8 mouse cellular contexts compared by ENCODE assay signal in genomic region chr8:121083093-121083935, GRCm38 (mm10). TPM values are rescaled to one million over a fixed set of nuclear protein-coding genes. Genes with fewer than 3 reads are reported as not detected.
DNase-seq lines count a peak whose midpoint lies in the region; ATAC-seq and TF ChIP-seq lines count a peak whose summit lies in the region.

No protein-coding gene starts in this region.

- DNase-seq in adrenal gland, postnatal 4 days (ENCODE audit: low spot score in 2 of 2): peak; percentile 27 to 39
- DNase-seq in gastrocnemius, adult 8-10 months (ENCODE audit: low spot score in 2 of 2): peak; percentile 25 to 30
- no peak for DNase-seq in liver, embryonic 14.5 days (ENCODE audit: low read depth in 3 of 3, low spot score in 3 of 3)
- no peak for DNase-seq in right cerebral cortex, adult 2 months (ENCODE audit: low spot score in 2 of 2)
- no peak for DNase-seq in layer of hippocampus, adult 9-11 months

- no peaks in the 10 kb centered on the region for H3K9me3 ChIP-seq in E14TG2a.4 (ENCODE audit: low read length)
- no peaks in the 10 kb centered on the region for H3K9me3 ChIP-seq in hindbrain, embryonic 16.5 days (ENCODE audit: control insufficient read depth, low read length)
- no peaks in the 10 kb centered on the region for H3K9me3 ChIP-seq in liver, embryonic 14.5 days (ENCODE audit: control insufficient read depth, low read length)
- H3K9me3 ChIP-seq in neural tube, embryonic 15.5 days (replicated peaks): no peaks in the 10 kb centered on the region

- H3K4me2 ChIP-seq in hindbrain, embryonic 16.5 days (ENCODE audit: low read length): peak overlapping the region; percentile 72
- H3K4me2 ChIP-seq in liver, embryonic 14.5 days (ENCODE audit: low read depth): peak overlapping the region; percentile 51
- H3K4me2 ChIP-seq in neural tube, embryonic 15.5 days: peak overlapping the region; percentile 67

- H3K36me3 ChIP-seq in E14TG2a.4 (ENCODE audit: insufficient read depth, low read length): no peaks in the 10 kb centered on the region
- no peaks in the 10 kb centered on the region for H3K36me3 ChIP-seq in hindbrain, embryonic 16.5 days (ENCODE audit: control insufficient read depth, insufficient read depth, low read length)
- no peaks in the 10 kb centered on the region for H3K36me3 ChIP-seq in liver, embryonic 14.5 days (replicated peaks; ENCODE audit: control insufficient read depth, insufficient read depth, low read depth)
- H3K36me3 ChIP-seq in neural tube, embryonic 15.5 days: no peaks in the 10 kb centered on the region

- ATAC-seq in hindbrain, embryonic 16.5 days: no peak
- ATAC-seq in liver, embryonic 14.5 days (ENCODE audit: insufficient read depth): peak; percentile 45; the same call in 1 of the 2 replicates
- no peak for ATAC-seq in neural tube, embryonic 15.5 days (ENCODE audit: low FRiP score)

- H3K4me3 ChIP-seq in E14TG2a.4 (replicated peaks; ENCODE audit: low read length): peak overlapping the region; percentile 78
- peak overlapping the region; percentile 38 for H3K4me3 ChIP-seq in hindbrain, embryonic 16.5 days (ENCODE audit: low read length)
- peak overlapping the region; percentile 33 to 34 for H3K4me3 ChIP-seq in liver, embryonic 14.5 days (ENCODE audit: insufficient read depth in 1 of 2, low read depth in 2 of 2, low read length in 2 of 2)
- peak overlapping the region; percentile 37 for H3K4me3 ChIP-seq in neural tube, embryonic 15.5 days (replicated peaks)

- H3K27me3 ChIP-seq in E14TG2a.4 (ENCODE audit: insufficient read depth, low read length): peaks cover 94% of the 10 kb centered on the region
- peaks cover 87% of the 10 kb centered on the region for H3K27me3 ChIP-seq in hindbrain, embryonic 16.5 days (replicated peaks; ENCODE audit: control insufficient read depth, insufficient read depth, low read length)
- peaks cover 99% of the 10 kb centered on the region for H3K27me3 ChIP-seq in liver, embryonic 14.5 days (ENCODE audit: control insufficient read depth, insufficient read depth, low read length)
- H3K27me3 ChIP-seq in neural tube, embryonic 15.5 days (replicated peaks): peaks cover 97% of the 10 kb centered on the region

- peaks cover 36% of the 10 kb centered on the region for H3K4me1 ChIP-seq in E14TG2a.4 (replicated peaks; ENCODE audit: low read depth, low read length)
- peaks cover 22% of the 10 kb centered on the region for H3K4me1 ChIP-seq in hindbrain, embryonic 16.5 days (ENCODE audit: control insufficient read depth, insufficient read depth, low read depth, low read length)
- H3K4me1 ChIP-seq in liver, embryonic 14.5 days (replicated peaks; ENCODE audit: control insufficient read depth in 2 of 2, insufficient read depth in 2 of 2, low read length in 1 of 2): no peaks in the 10 kb centered on the region
- peaks cover 25% of the 10 kb centered on the region for H3K4me1 ChIP-seq in neural tube, embryonic 15.5 days

- WGBS in hindbrain, embryonic 16.5 days: under 1% methylated on average over 75 of the region's 89 CpGs
- WGBS in liver, embryonic 14.5 days (ENCODE audit: insufficient replicate concordance): under 1% methylated on average over 89 of the region's 89 CpGs
- WGBS in neural tube, embryonic 15.5 days: under 1% methylated on average over 89 of the region's 89 CpGs

- no peak overlapping the region for H3K27ac ChIP-seq in hindbrain, embryonic 16.5 days (ENCODE audit: low read depth, low read length)
- no peak overlapping the region for H3K27ac ChIP-seq in liver, embryonic 14.5 days
- 0 out of 2 replicates have a peak overlapping the region, but pooled peaks have one; percentile 5 for H3K27ac ChIP-seq in neural tube, embryonic 15.5 days (replicated peaks)

- H3K9ac ChIP-seq in hindbrain, embryonic 16.5 days (ENCODE audit: low read depth, low read length): no peak overlapping the region
- H3K9ac ChIP-seq in liver, embryonic 14.5 days (replicated peaks): no peak overlapping the region
- H3K9ac ChIP-seq in neural tube, embryonic 15.5 days (replicated peaks): 0 out of 2 replicates have a peak overlapping the region, but pooled peaks have one; percentile 28

- no peak for TF ChIP-seq EP300 in liver, embryonic 14.5 days (IDR thresholded peaks at IDR 0.05; ENCODE audit: low read depth)

- TF ChIP-seq CTCF in E14TG2a.4 (conservative IDR thresholded peaks at IDR 0.05; ENCODE audit: low read length): no peak
- TF ChIP-seq CTCF in liver, embryonic 14.5 days (IDR thresholded peaks at IDR 0.05; ENCODE audit: low read depth): no peak

RNA-seq across cellular contexts. Expression of gene Foxf1, which starts 0.9 kb away (rescaled TPM):
- total RNA-seq in adrenal gland, postnatal 4 days (2021): 1 to 10 TPM; 1.1 TPM
- under 1 TPM in 1 of 4 experiments, not detected in 3; 0.10 TPM for total RNA-seq in gastrocnemius, adult 8-10 months (2022)
- polyA plus RNA-seq in hindbrain, embryonic 16.5 days (2015; fragmentation: Nextera tagmentation; extraction: Ambion mirVana): 1.1 and 1.3 TPM in 2 replicates
- polyA plus RNA-seq in liver, embryonic 14.5 days (2012; rRNA removed): 2.5 and 3.7 TPM in 2 replicates
- 2.3 and 2.8 TPM in 2 replicates for polyA plus RNA-seq in liver, embryonic 14.5 days (2014; fragmentation: Nextera tagmentation; extraction: Ambion mirVana)
- 1.6 and 15.7 TPM in 2 replicates for polyA plus RNA-seq in neural tube, embryonic 15.5 days (2015; fragmentation: Nextera tagmentation; extraction: Ambion mirVana)

RNA-seq across cellular contexts. Expression of gene Mthfsd, which starts 24.9 kb away (rescaled TPM):
- 10 to 100 TPM; 39.2 to 42.7 TPM for total RNA-seq in adrenal gland, postnatal 4 days (2021)
- total RNA-seq in gastrocnemius, adult 8-10 months (2022): 10 to 100 TPM; 11.8 to 14.2 (median 13.2) TPM
- 45.2 and 46.3 TPM in 2 replicates for polyA plus RNA-seq in hindbrain, embryonic 16.5 days (2015; fragmentation: Nextera tagmentation; extraction: Ambion mirVana)
- polyA plus RNA-seq in liver, embryonic 14.5 days (2012; rRNA removed): 18.0 and 20.3 TPM in 2 replicates
- 21.5 and 24.7 TPM in 2 replicates for polyA plus RNA-seq in liver, embryonic 14.5 days (2014; fragmentation: Nextera tagmentation; extraction: Ambion mirVana)
- polyA plus RNA-seq in neural tube, embryonic 15.5 days (2015; fragmentation: Nextera tagmentation; extraction: Ambion mirVana): 50.6 and 52.5 TPM in 2 replicates

RNA-seq across cellular contexts. Expression of gene Foxc2, which starts 32.7 kb away (rescaled TPM):
- total RNA-seq in adrenal gland, postnatal 4 days (2021): 10 to 100 TPM in 1 of 2 experiments, 1 to 10 TPM in 1; 9.8 to 15.2 TPM
- under 1 TPM in 3 of 4 experiments, not detected in 1; 0.10 to 0.16 (median 0.16) TPM for total RNA-seq in gastrocnemius, adult 8-10 months (2022)
- 1.9 and 2.8 TPM in 2 replicates for polyA plus RNA-seq in hindbrain, embryonic 16.5 days (2015; fragmentation: Nextera tagmentation; extraction: Ambion mirVana)
- polyA plus RNA-seq in liver, embryonic 14.5 days (2012; rRNA removed): 0.06 TPM in 2 replicates
- 0.06 TPM in 1 of 2 replicates, not detected in the other for polyA plus RNA-seq in liver, embryonic 14.5 days (2014; fragmentation: Nextera tagmentation; extraction: Ambion mirVana)
- 3.4 TPM in 2 replicates for polyA plus RNA-seq in neural tube, embryonic 15.5 days (2015; fragmentation: Nextera tagmentation; extraction: Ambion mirVana)

RNA-seq across cellular contexts. Expression of gene Foxl1, which starts 44.4 kb away (rescaled TPM):
- 1 to 10 TPM; 1.2 to 1.8 TPM for total RNA-seq in adrenal gland, postnatal 4 days (2021)
- under 1 TPM in 1 of 4 experiments, not detected in 3; 0.13 TPM for total RNA-seq in gastrocnemius, adult 8-10 months (2022)
- 0.09 and 0.16 TPM in 2 replicates for polyA plus RNA-seq in hindbrain, embryonic 16.5 days (2015; fragmentation: Nextera tagmentation; extraction: Ambion mirVana)
- polyA plus RNA-seq in liver, embryonic 14.5 days (2012; rRNA removed): 0.07 and 0.10 TPM in 2 replicates
- polyA plus RNA-seq in liver, embryonic 14.5 days (2014; fragmentation: Nextera tagmentation; extraction: Ambion mirVana): 0.05 and 0.08 TPM in 2 replicates
- 0.15 and 0.51 TPM in 2 replicates for polyA plus RNA-seq in neural tube, embryonic 15.5 days (2015; fragmentation: Nextera tagmentation; extraction: Ambion mirVana)

Comparison
In these comparisons a context has a peak if more than half of its experiments do, and no peak if none do; other contexts are left out.
1. DNase-seq: peak in adrenal gland, postnatal 4 days (2 of 2) and gastrocnemius, adult 8-10 months (2 of 2); none in liver, embryonic 14.5 days (0 of 3), right cerebral cortex, adult 2 months (0 of 2) and layer of hippocampus, adult 9-11 months (single experiment).
2. Peak in every context shown above with its lines, with median percentiles within 50 percentile points of each other: H3K4me3 ChIP-seq and H3K4me2 ChIP-seq.